Mouse (Mus musculus) lung, embryonic 14.5 days (tissue): ENCODE measurements around the gene Syt13. TPM values are rescaled to one million over a fixed set of nuclear protein-coding genes. Genes with fewer than 3 reads are reported as not detected.

Source experiments
- ATAC-seq: fragments of 200-750 bp; cut with Nextera tagmentation; 2 replicates; pipeline ENCODE4 v1.8.0; 2017; ENCODE audit warnings: mild to moderate bottlenecking, moderate TSS enrichment, moderate library complexity; ENCODE audit not compliant: insufficient read depth
- DNase-seq: peaks from one replicate; pipeline ENCODE4 v3.0.0-alpha.2; 2015
- H3K27ac ChIP-seq: fragments of 300-500 bp; sonication (generic); 2 replicates; pipeline ENCODE4 v1.5.1; 2014; ENCODE audit warnings: low read depth, mild to moderate bottlenecking, moderate library complexity
- H3K27me3 ChIP-seq: fragments of 300-500 bp; sonication (generic); 2 replicates; pipeline ENCODE4 v1.6.1; 2014; ENCODE audit warnings: low read length, control low read depth; ENCODE audit not compliant: insufficient read depth
- H3K36me3 ChIP-seq: fragments of 300-500 bp; sonication (generic); 2 replicates; pipeline ENCODE4 v1.6.1; 2014; ENCODE audit warnings: control low read depth; ENCODE audit not compliant: insufficient read depth
- H3K4me1 ChIP-seq: fragments of 300-500 bp; sonication (generic); 2 replicates; pipeline ENCODE4 v1.6.1; 2014; ENCODE audit warnings: antibody characterized with exemption, control low read depth; ENCODE audit not compliant: insufficient read depth
- H3K4me2 ChIP-seq: fragments of 300-500 bp; sonication (generic); 2 replicates; pipeline ENCODE4 v1.6.1; 2014; ENCODE audit warnings: mild to moderate bottlenecking
- H3K4me3 ChIP-seq: fragments of 300-500 bp; sonication (generic); 2 replicates; pipeline ENCODE4 v1.5.1; 2014; ENCODE audit warnings: low read depth, low read length
- H3K9ac ChIP-seq: fragments of 300-500 bp; sonication (generic); 2 replicates; pipeline ENCODE4 v1.6.1; 2014
- H3K9me3 ChIP-seq: fragments of 300-500 bp; sonication (generic); 2 replicates; pipeline ENCODE4 v1.6.1; 2016; ENCODE audit warnings: low read depth, low read length, control low read depth
- CTCF ChIP-seq: IDR thresholded peaks from 2 replicates; pipeline ENCODE4 v1.5.1; 2016; ENCODE audit warnings: antibody characterized with exemption, low read depth
- WGBS: fragments of 180-500 bp; shearing (Covaris S2); extraction: QIAGEN DNeasy Blood & Tissue Kit; methylation state at CpG from one replicate; pipeline ENCODE4 v1.1.7; 2014; 5-methylcytosine and 5-hydroxymethylcytosine counted together
- polyA plus RNA-seq: library from polyadenylated mRNA; unstranded; fragments of >200 nt; fragmentation: Nextera tagmentation; extraction: Ambion mirVana; gene quantifications from 2 replicates; pipeline ENCODE4 v1.2.1, GENCODE M21; 2014

Gene Syt13
- polyA plus RNA-seq, 1 experiment from 2014 or later = 3.2 TPM

DNA sequence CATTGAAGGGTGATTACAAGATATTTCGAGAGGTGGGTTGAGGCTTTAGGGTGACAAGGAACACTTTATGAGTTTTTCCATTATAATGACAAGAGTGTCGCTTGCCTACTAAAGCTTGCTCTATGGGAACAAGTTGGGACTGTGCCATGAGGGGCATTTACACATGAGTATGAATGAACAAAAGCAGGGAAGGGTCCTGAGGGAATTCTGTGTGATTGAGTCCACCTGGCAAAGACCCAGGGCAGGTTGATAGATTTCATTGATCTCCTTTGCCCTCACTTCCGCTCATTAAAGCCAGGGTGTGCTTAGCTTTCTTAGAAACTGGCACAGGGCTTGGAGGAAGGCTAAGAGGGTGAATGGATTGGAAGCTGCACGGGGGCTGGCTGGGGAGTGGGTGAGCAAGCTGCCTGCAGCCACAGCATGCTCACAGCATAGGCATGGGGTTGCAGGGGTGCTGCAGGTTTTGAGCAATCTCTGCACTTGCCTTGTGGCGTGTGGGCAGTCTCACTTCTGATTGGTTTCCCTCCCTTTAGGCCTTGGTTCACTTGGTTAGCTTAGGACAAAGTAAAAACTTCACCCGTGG lies 9.9 kb downstream of the Syt13 start:
- Histone ChIP-seq H3K36me3 (no peaks in the 10 kb centered on the region), H3K4me2 (no peak overlapping the region), H3K4me1 (no peaks in the 10 kb centered on the region), H3K9me3 (no peaks in the 10 kb centered on the region), H3K27ac (no peak overlapping the region), H3K9ac (no peak overlapping the region), H3K4me3 (no peak overlapping the region), H3K27me3 (no peaks in the 10 kb centered on the region)
- 65% methylated on average over 6 of the region's 6 CpGs for WGBS
- no peak for TF ChIP-seq CTCF
- DNase-seq = no peak
- ATAC-seq = no peak

DNA sequence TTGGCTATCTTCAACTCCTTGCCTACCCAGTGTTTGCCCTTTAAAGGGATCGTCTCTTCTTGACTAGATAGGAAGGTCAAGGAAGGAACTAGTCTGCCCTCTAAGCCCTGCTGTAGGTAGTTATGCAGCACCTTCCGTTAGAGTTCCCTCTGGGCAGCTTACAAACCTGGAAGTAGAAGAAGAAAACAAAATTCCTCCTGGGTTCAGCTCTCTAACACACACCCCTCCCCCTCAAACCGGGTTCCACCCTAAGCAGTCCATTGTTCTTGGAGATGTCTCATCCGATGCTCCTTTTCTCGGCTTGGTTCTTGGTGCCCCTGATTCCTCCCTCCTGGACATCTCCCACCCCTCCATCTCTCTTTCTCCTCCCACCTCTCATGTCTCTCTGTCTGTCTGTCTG lies 14.8 kb downstream of the Syt13 start:
- Histone ChIP-seq H3K4me1 (peaks cover 5% of the 10 kb centered on the region; the same call in 1 of the 2 replicates), H3K4me2 (no peak overlapping the region), H3K36me3 (no peaks in the 10 kb centered on the region), H3K27ac (no peak overlapping the region), H3K9ac (no peak overlapping the region), H3K27me3 (no peaks in the 10 kb centered on the region), H3K9me3 (no peaks in the 10 kb centered on the region), H3K4me3 (no peak overlapping the region)
- no peak for TF ChIP-seq CTCF
- ATAC-seq (no peak), DNase-seq (no peak)
- 70% methylated on average over 5 of the region's 5 CpGs for WGBS

DNA sequence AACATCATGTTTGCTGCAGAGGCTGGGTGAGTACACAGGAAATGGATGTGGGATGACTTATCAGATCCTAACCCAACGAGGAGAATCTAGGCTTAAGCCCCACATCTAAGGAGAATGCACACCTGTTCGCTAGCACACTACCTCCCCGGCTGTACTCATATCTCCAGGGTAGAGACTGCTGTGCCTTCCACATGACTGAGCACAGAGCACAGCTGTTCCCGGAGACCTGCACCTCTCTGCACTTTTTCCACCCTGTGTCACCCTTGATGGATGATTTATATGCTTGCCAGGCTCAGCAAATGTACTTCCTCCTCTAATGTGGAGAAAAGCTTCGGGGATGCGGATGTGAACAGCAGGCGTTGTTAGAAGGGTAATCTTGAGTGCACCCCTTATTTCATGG lies 16.2 kb downstream of the Syt13 start:
- peaks cover 5% of the 10 kb centered on the region; the same call in 1 of the 2 replicates for H3K4me1 ChIP-seq
- 53% methylated on average over 7 of the region's 7 CpGs for WGBS

DNA sequence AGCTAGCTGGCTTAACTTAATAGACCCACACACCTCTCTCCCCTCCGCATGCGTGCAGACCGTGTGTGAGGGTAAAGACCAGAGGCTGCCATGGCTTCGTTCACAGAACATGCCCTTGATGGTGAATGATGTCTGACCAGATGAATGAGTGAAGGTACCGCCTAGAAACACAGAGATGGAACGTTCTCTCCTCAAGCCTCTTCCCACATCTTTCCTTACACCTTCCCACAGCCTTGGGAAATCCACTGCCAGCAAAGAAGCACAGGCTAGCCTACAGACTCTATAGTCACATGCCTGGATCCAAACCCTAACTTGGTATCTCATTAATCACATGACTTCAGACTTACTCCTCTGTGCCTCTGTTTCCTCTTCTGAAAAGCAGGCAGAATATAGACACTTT lies 18.5 kb downstream of the Syt13 start:
- no peak for TF ChIP-seq CTCF
- no peak overlapping the region for H3K27ac ChIP-seq
- no peaks in the 10 kb centered on the region for H3K9me3 ChIP-seq
- no peak for DNase-seq
- H3K36me3 ChIP-seq = no peaks in the 10 kb centered on the region
- no peak overlapping the region for H3K4me2 ChIP-seq
- peaks cover 5% of the 10 kb centered on the region; the same call in 1 of the 2 replicates for H3K4me1 ChIP-seq
- H3K9ac ChIP-seq = no peak overlapping the region
- no peak overlapping the region for H3K4me3 ChIP-seq
- ATAC-seq = no peak
- WGBS = 75% methylated on average over 6 of the region's 6 CpGs
- H3K27me3 ChIP-seq = no peaks in the 10 kb centered on the region

More for the DNA sequence above, 16.2 kb downstream of the Syt13 start:
- Histone ChIP-seq H3K4me2 (no peak overlapping the region), H3K4me3 (no peak overlapping the region), H3K27ac (no peak overlapping the region), H3K9me3 (no peaks in the 10 kb centered on the region), H3K36me3 (no peaks in the 10 kb centered on the region), H3K27me3 (no peaks in the 10 kb centered on the region), H3K9ac (no peak overlapping the region)
- TF ChIP-seq CTCF = no peak
- DNase-seq = no peak
- ATAC-seq = no peak

DNA sequence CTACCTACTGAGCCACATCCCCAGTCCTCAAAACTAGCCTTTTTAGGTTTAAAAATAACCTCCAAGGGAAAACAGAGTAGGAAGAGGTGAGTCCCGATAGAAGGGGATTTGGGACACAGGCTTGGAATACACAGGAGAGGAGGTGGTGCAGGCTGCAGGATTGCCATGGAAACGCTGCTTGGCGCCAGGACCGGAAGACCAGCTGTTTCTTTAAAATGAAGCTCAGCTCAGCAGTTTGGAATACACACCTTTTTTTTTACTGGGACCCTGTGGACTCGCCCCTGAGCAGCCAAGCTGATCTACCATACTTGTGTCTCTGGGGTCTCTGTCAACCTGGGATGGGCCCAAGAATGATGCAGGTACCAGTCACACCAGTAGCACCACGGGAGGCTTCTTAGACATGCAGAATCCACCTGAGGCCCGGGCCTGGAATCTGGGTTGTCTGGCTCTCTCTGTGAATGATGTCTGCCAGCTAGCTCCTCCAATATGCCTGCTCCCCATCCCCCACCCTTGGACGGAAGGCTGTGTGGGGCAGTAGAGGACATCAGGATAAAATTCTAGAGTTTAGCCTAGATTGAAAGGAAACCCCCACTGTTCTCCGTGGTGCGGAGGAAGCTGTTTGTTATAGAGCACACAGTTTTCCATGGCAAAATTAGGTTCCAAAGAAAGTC lies 19.5 kb downstream of the Syt13 start:
- ATAC-seq (no peak; the same call in 1 of the 2 replicates), DNase-seq (peak; percentile 65)
- Histone ChIP-seq H3K4me3 (no peak overlapping the region), H3K9ac (no peak overlapping the region), H3K4me1 (peaks cover 5% of the 10 kb centered on the region; the same call in 1 of the 2 replicates), H3K4me2 (no peak overlapping the region), H3K27ac (no peak overlapping the region), H3K36me3 (no peaks in the 10 kb centered on the region), H3K27me3 (no peaks in the 10 kb centered on the region), H3K9me3 (no peaks in the 10 kb centered on the region)
- WGBS = 16% methylated on average over 10 of the region's 10 CpGs
- no peak for TF ChIP-seq CTCF

GRCm38 (mm10) chr2:92935483-92935882 lies 20.6 kb downstream of the Syt13 start:
- Histone ChIP-seq H3K4me3 (no peak overlapping the region), H3K9ac (no peak overlapping the region), H3K36me3 (no peaks in the 10 kb centered on the region), H3K27ac (no peak overlapping the region), H3K27me3 (no peaks in the 10 kb centered on the region), H3K4me1 (peaks cover 5% of the 10 kb centered on the region; the same call in 1 of the 2 replicates), H3K9me3 (no peaks in the 10 kb centered on the region), H3K4me2 (no peak overlapping the region)
- no peak for TF ChIP-seq CTCF
- no peak for ATAC-seq
- 45% methylated on average over 3 of the region's 3 CpGs for WGBS
- no peak for DNase-seq

DNA sequence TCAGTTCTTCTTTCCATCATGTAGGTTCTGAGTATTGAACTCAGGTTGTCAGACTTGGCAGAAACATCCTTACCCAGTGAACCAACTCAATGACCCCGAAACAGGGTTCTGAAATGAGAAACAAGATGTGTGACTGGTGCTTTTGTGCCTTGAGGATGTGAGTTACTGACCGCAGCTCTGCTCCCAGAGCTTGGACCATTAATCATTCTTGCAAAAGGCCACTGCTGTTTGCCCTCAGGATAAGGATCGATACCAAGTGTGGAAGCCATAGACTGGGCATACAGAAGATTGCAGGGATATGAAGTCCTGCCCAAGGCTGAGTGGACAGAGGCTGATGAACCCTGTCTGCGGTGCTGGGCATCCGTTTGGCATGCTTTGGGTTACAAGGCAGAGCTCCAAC lies 23.2 kb downstream of the Syt13 start:
- Histone ChIP-seq H3K27me3 (no peaks in the 10 kb centered on the region), H3K36me3 (no peaks in the 10 kb centered on the region), H3K27ac (no peak overlapping the region), H3K9me3 (no peaks in the 10 kb centered on the region), H3K9ac (no peak overlapping the region), H3K4me1 (peaks cover 5% of the 10 kb centered on the region; the same call in 1 of the 2 replicates), H3K4me3 (no peak overlapping the region), H3K4me2 (no peak overlapping the region)
- no peak for TF ChIP-seq CTCF
- ATAC-seq (no peak), DNase-seq (no peak)
- WGBS = 77% methylated on average over 5 of the region's 5 CpGs
